Mouse (Mus musculus) erythroblast, embryonic 14.5 days (primary cell): ENCODE data around the gene Mettl22. TPM values are rescaled to one million over a fixed set of nuclear protein-coding genes. Genes with fewer than 3 reads are reported as not detected.

Source experiments
- H3K27me3 ChIP-seq: 2 replicates; pipeline ENCODE4 v1.6.1; 2012; ENCODE audit warnings: inconsistent platforms; ENCODE audit not compliant: control insufficient read depth
- H3K36me3 ChIP-seq: 2 replicates; pipeline ENCODE4 v1.6.1; 2012; ENCODE audit warnings: mild to moderate bottlenecking, inconsistent platforms; ENCODE audit not compliant: control insufficient read depth
- H3K4me1 ChIP-seq: 2 replicates; pipeline ENCODE4 v1.6.1; 2012; ENCODE audit warnings: inconsistent platforms; ENCODE audit not compliant: control insufficient read depth
- H3K4me3 ChIP-seq: replicated peaks from 2 replicates; pipeline ENCODE3; 2012; ENCODE audit warnings: moderate library complexity, mild to moderate bottlenecking, inconsistent platforms
- H3K9me3 ChIP-seq: 2 replicates; pipeline ENCODE4 v1.6.1; 2012; ENCODE audit warnings: low read length, inconsistent platforms, mixed read lengths; ENCODE audit not compliant: control insufficient read depth
- GATA1 ChIP-seq: IDR thresholded peaks from 2 replicates; pipeline ENCODE4 v1.6.1; 2012; ENCODE audit warnings: low read length, inconsistent platforms, mixed read lengths
- TAL1 ChIP-seq: IDR thresholded peaks from 3 replicates; pipeline ENCODE4 v1.6.1; 2012; ENCODE audit warnings: low read length, inconsistent platforms, mixed read lengths
- polyA plus RNA-seq: library from polyadenylated mRNA; stranded (reverse); fragments of >175 nt; gene quantifications from 2 replicates; pipeline ENCODE4 v1.2.3, GENCODE M21; 2012

The Mettl22 gene
- polyA plus RNA-seq, 1 experiment, result 1.4 TPM

DNA sequence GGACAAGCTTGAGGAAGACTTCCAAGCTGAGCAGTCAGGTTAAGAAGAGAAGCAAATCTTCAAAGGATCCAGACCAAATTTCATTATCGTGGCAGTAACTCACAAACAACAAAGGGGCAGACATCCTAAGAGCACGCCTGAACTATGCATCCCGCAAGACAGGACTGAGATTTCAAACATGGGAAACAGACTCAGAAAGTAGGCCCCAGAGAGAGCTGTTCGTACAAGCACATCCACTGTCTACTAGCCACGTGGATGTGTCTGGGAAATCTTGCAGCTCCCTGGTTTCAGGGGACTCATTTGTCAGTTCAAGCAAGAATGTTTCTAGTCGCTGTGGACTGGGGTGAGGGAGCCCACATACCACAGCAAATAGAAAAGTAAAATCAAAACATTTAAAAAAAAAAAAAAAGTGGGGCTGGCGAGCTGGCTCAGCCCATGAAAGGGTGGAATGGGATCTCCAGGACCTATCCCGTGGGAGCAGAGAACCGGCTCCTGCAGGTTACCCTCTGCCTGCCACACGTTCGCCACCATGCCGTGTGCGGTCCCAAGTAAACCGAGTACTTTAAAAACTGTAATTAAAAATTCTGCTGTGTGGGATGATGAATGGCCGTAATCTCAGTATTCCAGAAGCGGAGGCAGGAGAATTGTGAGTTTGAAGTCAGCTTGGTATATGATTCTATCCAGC is 53.7 kb downstream of the Mettl22 start:
- Histone ChIP-seq H3K4me3 (no peak overlapping the region), H3K27me3 (no peaks in the 10 kb centered on the region), H3K36me3 (no peaks in the 10 kb centered on the region), H3K9me3 (no peaks in the 10 kb centered on the region), H3K4me1 (peaks cover 5% of the 10 kb centered on the region; the same call in 1 of the 2 replicates)
- TF ChIP-seq GATA1 (no peak), TAL1 (no peak)

DNA sequence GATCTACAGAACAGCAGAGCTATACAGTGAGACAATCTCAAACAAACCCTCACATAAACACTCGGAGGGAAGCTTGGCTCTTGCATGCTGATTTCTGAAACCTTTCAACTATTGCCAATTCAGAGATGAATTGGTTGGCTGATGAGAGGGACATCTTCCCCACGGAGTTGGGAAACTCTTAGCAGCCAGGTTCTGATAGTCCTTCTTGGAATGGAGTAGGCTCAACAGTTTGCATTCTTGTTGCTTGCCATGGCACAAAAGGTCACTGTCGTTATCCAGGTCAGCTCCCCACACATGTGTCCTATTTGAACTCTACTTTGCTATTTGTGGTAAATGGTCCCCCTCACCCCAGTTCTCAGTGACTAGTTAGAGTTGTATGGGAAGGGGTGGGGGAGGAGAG is 54.7 kb downstream of the Mettl22 start:
- H3K36me3 ChIP-seq, result no peaks in the 10 kb centered on the region
- H3K9me3 ChIP-seq, result no peaks in the 10 kb centered on the region
- no peaks in the 10 kb centered on the region for H3K27me3 ChIP-seq
- no peak overlapping the region for H3K4me3 ChIP-seq
- H3K4me1 ChIP-seq, result peaks cover 11% of the 10 kb centered on the region
- no peak for TF ChIP-seq TAL1
- TF ChIP-seq GATA1, result no peak

DNA sequence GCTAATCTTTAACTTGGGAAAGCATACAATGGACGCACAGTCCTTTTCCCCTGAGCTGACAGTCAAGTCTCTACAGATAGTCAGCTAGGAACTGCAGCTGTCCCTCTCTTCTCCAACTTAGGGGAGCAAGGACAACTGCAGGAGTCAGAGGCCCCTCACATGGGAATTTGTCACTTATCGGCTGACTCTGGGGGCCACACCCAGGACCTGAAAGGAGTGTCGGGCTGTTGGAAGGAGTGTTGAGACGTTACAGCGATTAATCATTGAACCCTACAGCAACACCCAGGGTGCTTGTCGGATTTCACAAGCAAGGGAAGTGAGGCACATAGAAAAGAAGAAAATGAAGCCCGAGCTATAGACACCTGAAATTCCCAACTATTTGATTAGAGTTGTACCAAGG is 55.3 kb downstream of the Mettl22 start:
- Histone ChIP-seq H3K4me3 (no peak overlapping the region), H3K27me3 (no peaks in the 10 kb centered on the region), H3K9me3 (no peaks in the 10 kb centered on the region), H3K36me3 (no peaks in the 10 kb centered on the region; the same call in 1 of the 2 replicates), H3K4me1 (peaks cover 11% of the 10 kb centered on the region)
- TF ChIP-seq GATA1 (no peak), TAL1 (no peak)

DNA sequence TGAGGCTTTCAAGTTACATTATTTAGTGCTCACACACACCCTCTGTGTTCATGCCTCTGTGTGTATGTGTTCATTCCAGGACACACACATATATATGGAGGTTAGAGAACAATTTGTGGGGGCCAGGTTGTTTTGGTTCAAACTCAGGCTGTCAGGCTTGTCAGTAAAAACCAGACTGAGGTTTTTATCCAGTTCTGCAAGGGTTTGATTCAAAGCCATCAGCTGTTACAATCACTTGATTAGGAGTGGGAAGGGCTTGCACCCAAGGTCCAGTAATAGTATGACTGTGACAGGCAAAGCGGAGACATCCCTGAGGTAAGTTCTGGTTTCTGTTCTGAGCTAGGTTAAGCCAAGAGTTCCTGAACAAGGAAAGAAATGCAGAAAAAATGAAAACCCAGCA is 58.8 kb downstream of the Mettl22 start:
- peaks cover 11% of the 10 kb centered on the region for H3K4me1 ChIP-seq
- no peak for TF ChIP-seq TAL1
- no peak for TF ChIP-seq GATA1

DNA sequence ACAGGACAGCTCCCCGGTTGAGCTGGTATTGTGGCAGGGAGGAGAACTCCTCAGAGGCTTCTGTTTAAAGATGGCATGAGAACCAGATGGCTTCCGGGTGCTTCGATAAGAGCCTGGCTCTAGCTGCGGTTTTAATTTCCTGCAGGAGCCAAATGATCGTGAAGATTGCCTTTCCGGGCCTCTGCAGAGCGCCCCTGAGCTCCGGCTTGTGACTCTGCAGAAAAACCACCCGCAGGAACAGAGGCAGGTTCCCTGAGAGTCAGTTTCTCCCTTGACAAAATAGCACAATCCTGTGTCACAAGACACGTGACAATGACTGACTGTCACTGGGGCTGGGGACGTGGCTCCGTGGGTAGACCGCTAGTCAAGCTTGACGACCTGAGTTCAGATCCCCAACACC is 59.4 kb downstream of the Mettl22 start:
- H3K27me3 ChIP-seq, result no peaks in the 10 kb centered on the region
- no peak overlapping the region for H3K4me3 ChIP-seq
- H3K9me3 ChIP-seq, result no peaks in the 10 kb centered on the region
- peaks cover 11% of the 10 kb centered on the region for H3K4me1 ChIP-seq
- TF ChIP-seq TAL1 (no peak), GATA1 (no peak)
- H3K36me3 ChIP-seq, result no peaks in the 10 kb centered on the region; the same call in 1 of the 2 replicates

More for the DNA sequence above, 58.8 kb downstream of the Mettl22 start:
- H3K9me3 ChIP-seq, result no peaks in the 10 kb centered on the region
- H3K27me3 ChIP-seq, result no peaks in the 10 kb centered on the region
- no peaks in the 10 kb centered on the region; the same call in 1 of the 2 replicates for H3K36me3 ChIP-seq
- no peak overlapping the region for H3K4me3 ChIP-seq

DNA sequence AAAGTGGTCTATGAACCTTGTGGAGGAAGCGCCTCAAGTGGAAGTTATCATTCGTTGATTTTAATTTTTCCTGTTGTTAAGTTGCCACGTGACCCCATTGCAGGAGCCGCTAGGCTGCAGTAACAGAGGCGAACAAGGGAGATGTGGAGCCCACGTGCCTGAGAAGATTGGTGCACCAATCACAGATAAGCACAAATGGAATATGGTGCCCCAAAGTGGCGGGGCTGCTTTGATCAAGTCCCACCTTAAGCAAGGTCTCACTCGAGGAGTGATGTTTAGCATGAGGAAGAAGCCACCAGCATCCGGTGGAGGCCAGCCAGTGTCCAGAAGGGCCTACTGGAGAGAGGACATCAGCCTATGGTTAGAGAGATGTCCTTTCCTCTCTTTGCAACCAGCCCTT is 61.9 kb downstream of the Mettl22 start:
- Histone ChIP-seq H3K4me1 (peaks cover 6% of the 10 kb centered on the region), H3K27me3 (no peaks in the 10 kb centered on the region), H3K4me3 (no peak overlapping the region), H3K36me3 (no peaks in the 10 kb centered on the region; the same call in 1 of the 2 replicates), H3K9me3 (no peaks in the 10 kb centered on the region)
- TF ChIP-seq TAL1 (no peak), GATA1 (no peak)

DNA sequence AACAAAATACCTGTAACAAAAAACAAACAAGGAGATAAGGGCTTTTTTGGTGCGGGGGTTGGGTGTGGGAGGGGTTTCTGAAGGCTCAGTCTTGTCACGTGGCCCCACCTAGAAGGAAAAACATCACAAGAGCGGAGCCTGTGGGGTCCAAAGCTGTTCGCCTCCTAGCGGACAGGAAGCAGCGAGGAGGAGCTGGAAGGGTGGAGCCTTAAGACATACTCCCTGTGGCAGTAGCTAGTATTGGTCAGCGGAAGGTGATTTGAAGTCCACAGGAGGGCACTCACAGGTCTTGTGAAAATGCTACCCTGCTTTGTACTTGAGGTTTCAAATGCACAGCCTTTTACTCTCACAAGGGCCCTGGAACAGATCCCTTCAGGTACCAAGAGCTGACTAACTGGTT is 62.3 kb downstream of the Mettl22 start:
- no peaks in the 10 kb centered on the region for H3K27me3 ChIP-seq
- no peak overlapping the region for H3K4me3 ChIP-seq
- H3K36me3 ChIP-seq, result no peaks in the 10 kb centered on the region; the same call in 1 of the 2 replicates
- no peak for TF ChIP-seq TAL1
- H3K4me1 ChIP-seq, result peaks cover 6% of the 10 kb centered on the region
- no peaks in the 10 kb centered on the region for H3K9me3 ChIP-seq

DNA sequence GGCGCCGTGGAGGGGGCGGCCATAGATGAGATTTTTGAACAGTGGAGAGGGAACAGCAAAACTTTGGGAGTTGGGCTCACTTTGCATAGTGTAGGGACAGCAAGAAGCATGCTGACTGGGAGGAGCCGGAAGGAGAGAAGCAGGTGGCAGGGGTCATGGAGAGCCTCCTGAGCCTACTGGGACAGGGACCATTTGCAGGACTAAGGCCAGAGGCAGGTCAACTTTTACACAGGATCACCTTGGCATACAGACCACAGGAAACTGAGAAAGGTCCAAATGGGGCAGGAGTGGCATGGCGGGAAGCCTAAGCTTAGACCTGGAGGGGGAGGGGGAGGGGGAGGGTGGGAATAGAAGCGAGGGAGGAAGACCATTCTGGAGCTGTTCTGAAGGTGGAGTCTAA is 62.9 kb downstream of the Mettl22 start:
- no peaks in the 10 kb centered on the region for H3K9me3 ChIP-seq
- TF ChIP-seq GATA1 (no peak), TAL1 (no peak)
- H3K4me3 ChIP-seq, result no peak overlapping the region

DNA sequence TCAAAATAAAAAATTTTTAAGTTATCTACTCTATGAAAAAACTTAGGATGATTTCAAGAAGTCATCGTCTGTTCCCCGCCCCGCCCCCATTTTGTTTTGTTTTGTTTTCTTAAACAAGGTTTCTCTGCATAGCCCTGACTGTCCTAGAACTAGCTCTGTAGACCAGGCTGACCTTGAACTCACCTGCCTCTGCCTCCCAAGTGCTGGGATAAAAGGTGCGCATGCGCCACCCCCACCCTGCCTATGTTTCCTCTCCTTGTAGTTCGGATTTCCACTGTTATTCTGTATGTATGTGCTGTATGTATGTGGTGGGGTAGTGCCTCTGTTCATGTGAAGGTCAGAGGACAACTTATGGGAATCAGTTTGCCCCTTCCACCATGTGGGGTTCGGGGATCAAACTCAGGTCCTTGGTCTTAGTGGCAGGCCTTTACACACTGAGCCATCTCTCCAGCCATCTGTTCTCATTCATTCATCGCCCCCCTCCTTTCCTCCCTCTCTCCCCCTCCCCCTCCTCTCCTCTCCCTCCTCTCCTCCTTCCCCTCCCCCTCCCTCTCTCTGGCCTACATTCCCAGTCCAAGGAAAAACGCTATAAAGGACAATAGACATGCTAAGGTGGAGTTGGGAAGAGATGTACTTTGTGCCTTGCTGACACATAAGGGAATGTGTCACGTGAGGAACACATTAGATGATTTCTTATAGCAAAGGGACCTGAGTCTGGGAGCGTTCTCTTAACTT is 64.0 kb downstream of the Mettl22 start:
- Histone ChIP-seq H3K27me3 (no peaks in the 10 kb centered on the region), H3K4me3 (no peak overlapping the region), H3K4me1 (peaks cover 5% of the 10 kb centered on the region), H3K9me3 (no peaks in the 10 kb centered on the region), H3K36me3 (no peaks in the 10 kb centered on the region; the same call in 1 of the 2 replicates)
- TF ChIP-seq TAL1 (no peak), GATA1 (no peak)

More for the DNA sequence above, 62.9 kb downstream of the Mettl22 start:
- Histone ChIP-seq H3K4me1 (peaks cover 6% of the 10 kb centered on the region), H3K36me3 (no peaks in the 10 kb centered on the region; the same call in 1 of the 2 replicates), H3K27me3 (no peaks in the 10 kb centered on the region)
